ENCODE assay signal across 8 mouse cellular contexts in the genomic region with DNA sequence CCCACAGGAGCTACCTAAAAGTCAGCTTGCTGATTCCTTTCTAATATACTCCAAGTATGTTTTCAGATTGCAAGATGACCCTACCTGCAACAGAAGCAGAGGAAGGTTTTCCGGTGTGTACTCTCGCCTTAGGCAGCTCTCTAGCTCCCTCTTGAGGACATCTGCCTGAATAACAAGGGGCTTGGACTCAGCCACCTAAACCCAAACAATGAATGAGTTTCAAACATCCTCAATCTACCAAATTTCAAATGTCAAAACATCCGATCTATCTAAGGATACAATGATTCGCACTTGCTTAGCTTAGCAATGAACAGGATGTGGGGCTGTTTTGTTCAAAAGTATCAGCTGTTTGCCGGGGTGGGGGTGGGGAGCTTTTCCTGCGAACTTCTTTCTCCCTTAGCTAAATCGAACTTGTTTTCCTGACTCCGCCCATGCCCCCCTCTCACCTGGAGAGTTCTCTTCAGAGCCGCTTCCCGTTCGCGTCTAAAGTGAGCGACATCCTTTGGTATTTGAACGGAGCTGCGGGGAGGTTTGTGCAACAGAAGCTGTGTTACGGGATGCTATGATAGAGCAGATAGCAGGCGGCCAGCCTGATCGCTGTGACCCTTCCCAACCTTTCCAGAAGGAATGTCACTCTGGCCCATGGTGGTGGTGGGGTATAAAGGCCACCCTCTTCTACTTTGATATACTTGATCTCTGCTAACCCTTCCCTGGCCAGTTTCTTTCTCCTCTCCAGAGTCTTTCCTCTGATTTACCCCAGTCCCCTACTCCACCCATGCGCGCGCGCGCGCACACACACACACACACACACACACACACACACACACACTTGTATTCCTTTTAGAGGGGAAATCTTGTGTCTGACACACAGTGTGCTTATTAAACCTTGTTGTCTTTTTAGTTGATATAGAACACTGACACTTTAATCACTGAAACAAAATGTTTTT. TPM values are rescaled to one million over a fixed set of nuclear protein-coding genes. Genes with fewer than 3 reads are reported as not detected.
A peak's percentile ranks its signal among the peaks of the same experiment; 100 is the strongest.
DNase-seq lines count a peak whose midpoint lies in the region; ATAC-seq and TF ChIP-seq lines count a peak whose summit lies in the region.

No protein-coding gene starts in this region.

- H3K4me3 ChIP-seq in bone marrow, adult 2 months (replicated peaks; ENCODE audit: control insufficient read depth, low read depth, low read length), result no peak overlapping the region
- H3K4me3 ChIP-seq in embryonic facial prominence, embryonic 14.5 days (ENCODE audit: low read depth, low read length), result peak overlapping the region; percentile 38
- peak overlapping the region; percentile 38 for H3K4me3 ChIP-seq in lung, embryonic 14.5 days (ENCODE audit: low read depth, low read length)
- peak overlapping the region; percentile 8; the same call in 1 of the 2 replicates for H3K4me3 ChIP-seq in thymus, adult 2 months (ENCODE audit: control insufficient read depth, insufficient read depth, low read length)

- no peak for TF ChIP-seq POLR2A in bone marrow, adult 2 months (IDR thresholded peaks at IDR 0.05; ENCODE audit: borderline replicate concordance, control insufficient read depth, low read depth, low read length)
- TF ChIP-seq POLR2A in thymus, adult 2 months (IDR thresholded peaks at IDR 0.05; ENCODE audit: control insufficient read depth, extremely low read depth, insufficient read depth, low read length, poor library complexity), result no peak

- H3K9me3 ChIP-seq in embryonic facial prominence, embryonic 14.5 days (ENCODE audit: control insufficient read depth, low read length), result no peaks in the 10 kb centered on the region
- H3K9me3 ChIP-seq in lung, embryonic 14.5 days (ENCODE audit: low read depth, low read length), result no peaks in the 10 kb centered on the region

- intact Hi-C loops in heart, postnatal 10 days (cut with DNase I), result loop anchor here (10.0 kb wide), 2 partner anchors 255 to 605 kb away; no protein-coding TSS in a partner anchor

- no peak overlapping the region for H3K27ac ChIP-seq in bone marrow, adult 2 months (ENCODE audit: control insufficient read depth, insufficient read depth, low read depth, low read length, poor library complexity)
- no peak overlapping the region for H3K27ac ChIP-seq in embryonic facial prominence, embryonic 14.5 days (replicated peaks; ENCODE audit: low read depth, low read length)
- H3K27ac ChIP-seq in lung, embryonic 14.5 days (ENCODE audit: low read depth), result no peak overlapping the region
- no peak overlapping the region for H3K27ac ChIP-seq in thymus, adult 2 months (ENCODE audit: control insufficient read depth, insufficient read depth, low read length)

- no peaks in the 10 kb centered on the region for H3K4me1 ChIP-seq in bone marrow, adult 2 months (ENCODE audit: control insufficient read depth, insufficient read depth, low read length)
- H3K4me1 ChIP-seq in embryonic facial prominence, embryonic 14.5 days (ENCODE audit: control insufficient read depth, insufficient read depth, low read length), result no peaks in the 10 kb centered on the region
- H3K4me1 ChIP-seq in lung, embryonic 14.5 days (ENCODE audit: insufficient read depth), result no peaks in the 10 kb centered on the region
- H3K4me1 ChIP-seq in thymus, adult 2 months (replicated peaks; ENCODE audit: control insufficient read depth, insufficient read depth, low read length), result peaks cover 6% of the 10 kb centered on the region

- H3K9ac ChIP-seq in embryonic facial prominence, embryonic 14.5 days (ENCODE audit: low read depth, low read length), result peak overlapping the region; percentile 45
- peak overlapping the region; percentile 30 for H3K9ac ChIP-seq in lung, embryonic 14.5 days

- peak overlapping the region; percentile 61 for H3K4me2 ChIP-seq in embryonic facial prominence, embryonic 14.5 days (ENCODE audit: low read depth, low read length)
- peak overlapping the region; percentile 70 for H3K4me2 ChIP-seq in lung, embryonic 14.5 days

- no peaks in the 10 kb centered on the region for H3K27me3 ChIP-seq in embryonic facial prominence, embryonic 14.5 days (replicated peaks; ENCODE audit: control insufficient read depth, insufficient read depth, low read length)
- no peaks in the 10 kb centered on the region for H3K27me3 ChIP-seq in lung, embryonic 14.5 days (ENCODE audit: insufficient read depth, low read length)
- H3K27me3 ChIP-seq in thymus, adult 2 months (ENCODE audit: control insufficient read depth, insufficient read depth, low read length), result no peaks in the 10 kb centered on the region

- H3K36me3 ChIP-seq in embryonic facial prominence, embryonic 14.5 days (ENCODE audit: control insufficient read depth, insufficient read depth, low read length), result no peaks in the 10 kb centered on the region
- H3K36me3 ChIP-seq in lung, embryonic 14.5 days (ENCODE audit: insufficient read depth), result no peaks in the 10 kb centered on the region
- no peaks in the 10 kb centered on the region for H3K36me3 ChIP-seq in thymus, adult 2 months (ENCODE audit: control insufficient read depth, insufficient read depth, low read length)

- peak; percentile 72 to 82 for DNase-seq in CD8-positive naive resting alpha-beta T cell, adult 2 months (ENCODE audit: low read depth in 2 of 2, low spot score in 2 of 2)
- peak; percentile 67 for DNase-seq in embryonic facial prominence, embryonic 14.5 days (ENCODE audit: low spot score)
- DNase-seq in heart, postnatal 10 days, result peak; percentile 75 to 82
- DNase-seq in kidney, postnatal 36 days, result peak; percentile 68 to 81
- DNase-seq in lung, embryonic 14.5 days, result peak; percentile 90
- DNase-seq in thymus, adult 2 months, result peak; percentile 83

- WGBS in bone marrow, adult 2 months, result 22% methylated on average over 24 of the region's 24 CpGs
- WGBS in embryonic facial prominence, embryonic 14.5 days, result 22% methylated on average over 24 of the region's 24 CpGs
- WGBS in lung, embryonic 14.5 days, result 21% methylated on average over 24 of the region's 24 CpGs
- WGBS in thymus, adult 2 months, result 28% methylated on average over 24 of the region's 24 CpGs

- ATAC-seq in embryonic facial prominence, embryonic 14.5 days (ENCODE audit: low read depth), result peak; percentile 33; the same call in 1 of the 2 replicates
- ATAC-seq in lung, embryonic 14.5 days (ENCODE audit: insufficient read depth), result peak; percentile 62; the same call in 1 of the 2 replicates
- peak; percentile 78; the same call in 1 of the 2 replicates for ATAC-seq in neutrophil, adult 5-6 weeks (ENCODE audit: extremely low read depth, insufficient number of reproducible peaks, low FRiP score, poor library complexity, severe bottlenecking)

- TF ChIP-seq CTCF in bone marrow, adult 2 months (IDR thresholded peaks at IDR 0.05; ENCODE audit: control insufficient read depth, insufficient read depth, low read length), result peak; percentile 82
- TF ChIP-seq CTCF in lung, embryonic 14.5 days (IDR thresholded peaks at IDR 0.05; ENCODE audit: low read depth), result peak; percentile 88
- no peak for TF ChIP-seq CTCF in thymus, adult 2 months (IDR thresholded peaks at IDR 0.05; ENCODE audit: borderline replicate concordance, control insufficient read depth, extremely low read depth, insufficient read depth, low read length, poor library complexity)

RNA-seq across cellular contexts. Expression of a gene that starts 26.2 kb away (rescaled TPM):
- polyA plus RNA-seq in bone marrow, adult 2 months (2011; ENCODE audit: insufficient read depth, insufficient read length, low replicate concordance, missing spikeins), result 1.1 and 4.3 TPM in 2 replicates
- polyA plus RNA-seq in embryonic facial prominence, embryonic 14.5 days (2014; fragmentation: Nextera tagmentation; extraction: Ambion mirVana), result 1.6 and 2.4 TPM in 2 replicates
- total RNA-seq in heart, postnatal 10 days (2021), result under 1 TPM; 0.07 to 0.79 TPM
- polyA plus RNA-seq in lung, embryonic 14.5 days (2014; fragmentation: Nextera tagmentation; extraction: Ambion mirVana), result 0.20 and 0.32 TPM in 2 replicates
- total RNA-seq in neutrophil, adult 5-6 weeks (2017), result under 0.01 and 0.23 TPM in 2 replicates
- 2.9 and 5.1 TPM in 2 replicates for polyA plus RNA-seq in thymus, adult 2 months (2012; rRNA removed)
